Mouse (Mus musculus): ENCODE results near the gene Scn4a. TPM values are rescaled to one million over a fixed set of nuclear protein-coding genes. Genes with fewer than 3 reads are reported as not detected.
"Not testable (repeated sequence)": the region's sequence is repeated elsewhere in the genome, so short reads cannot be mapped to it uniquely, and the experiment has no call there.

Gene Scn4a
- polyA plus RNA-seq, 1 experiment from 2014 or later = 0.05 TPM

GRCm38 (mm10) chr11:106349772-106350171, 3.3 kb downstream of the Scn4a start:
- ATAC-seq (ENCODE audit: insufficient read depth) (no peak), DNase-seq (no peak)
- Histone ChIP-seq H3K4me2 (no peak overlapping the region), H3K36me3 (ENCODE audit: insufficient read depth) (no peaks in the 10 kb centered on the region), H3K9ac (no peak overlapping the region), H3K4me1 (ENCODE audit: insufficient read depth) (no peaks in the 10 kb centered on the region), H3K27me3 (ENCODE audit: insufficient read depth, low read length) (no peaks in the 10 kb centered on the region), H3K9me3 (ENCODE audit: low read depth, low read length) (no peaks in the 10 kb centered on the region), H3K4me3 (ENCODE audit: low read depth, low read length) (no peak overlapping the region), H3K27ac (ENCODE audit: low read depth) (no peak overlapping the region)
- no peak for TF ChIP-seq CTCF (IDR thresholded peaks at IDR 0.05; ENCODE audit: low read depth)
- WGBS = 74% methylated on average over 6 of the region's 6 CpGs

DNA sequence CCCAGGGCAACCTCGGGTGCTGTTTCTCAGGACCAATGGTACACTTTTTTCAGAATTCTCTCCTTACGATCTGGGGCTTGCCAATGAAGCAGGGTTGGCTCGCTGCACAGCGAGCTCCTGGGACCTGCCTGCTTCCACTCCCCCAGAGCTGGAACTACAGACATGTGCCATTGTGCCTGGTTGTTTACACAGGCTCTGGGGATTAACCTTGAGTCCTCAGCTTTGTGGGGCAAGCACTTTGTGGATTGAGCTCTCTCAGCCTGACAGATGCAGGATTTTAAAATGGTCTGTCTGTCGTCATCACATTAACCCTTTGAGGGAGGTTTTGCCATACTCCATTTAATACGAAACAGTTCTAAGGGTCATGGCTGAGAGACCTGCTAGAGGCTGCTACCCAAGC, 8.2 kb downstream of the Scn4a start:
- Histone ChIP-seq H3K4me2 (no peak overlapping the region), H3K9me3 (ENCODE audit: low read depth, low read length) (no peaks in the 10 kb centered on the region), H3K9ac (no peak overlapping the region), H3K27ac (ENCODE audit: low read depth) (no peak overlapping the region), H3K4me3 (ENCODE audit: low read depth, low read length) (no peak overlapping the region), H3K27me3 (ENCODE audit: insufficient read depth, low read length) (no peaks in the 10 kb centered on the region), H3K4me1 (ENCODE audit: insufficient read depth) (no peaks in the 10 kb centered on the region), H3K36me3 (ENCODE audit: insufficient read depth) (no peaks in the 10 kb centered on the region)
- no peak for TF ChIP-seq CTCF (IDR thresholded peaks at IDR 0.05; ENCODE audit: low read depth)
- WGBS = 41% methylated on average over 6 of the region's 6 CpGs
- DNase-seq (peak; percentile 21), ATAC-seq (ENCODE audit: insufficient read depth) (no peak; the same call in 1 of the 2 replicates)

DNA sequence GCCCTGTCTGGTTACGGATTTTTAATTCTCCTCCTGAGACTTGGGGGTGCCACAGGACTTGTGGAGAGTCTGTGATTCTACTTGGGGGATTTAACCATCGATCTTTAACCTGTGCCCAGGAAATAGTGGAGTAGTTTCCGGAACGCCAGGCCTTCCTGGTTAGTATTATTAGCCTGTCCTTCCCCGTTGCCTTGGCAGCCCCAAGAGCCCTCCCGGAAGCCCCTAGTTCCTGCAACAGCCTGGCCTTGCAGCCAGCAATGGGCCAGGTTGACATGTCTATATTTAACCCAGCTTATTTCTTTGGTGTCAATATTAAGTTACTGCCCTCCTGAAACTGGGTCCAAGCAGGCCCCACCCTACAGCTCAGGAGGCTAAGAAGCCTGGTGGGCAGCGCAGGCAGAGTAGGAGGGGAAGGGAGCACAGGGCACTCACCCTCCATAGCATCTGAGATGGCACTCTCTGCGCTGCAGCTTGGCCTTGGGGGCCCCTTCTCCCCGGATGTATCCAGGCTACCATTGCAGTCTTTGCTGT, 12.0 kb downstream of the Scn4a start:
- H3K27ac ChIP-seq (ENCODE audit: low read depth) = no peak overlapping the region
- no peak overlapping the region for H3K9ac ChIP-seq
- H3K27me3 ChIP-seq (ENCODE audit: insufficient read depth, low read length) = no peaks in the 10 kb centered on the region
- no peaks in the 10 kb centered on the region for H3K36me3 ChIP-seq (ENCODE audit: insufficient read depth)
- no peak overlapping the region for H3K4me2 ChIP-seq
- TF ChIP-seq CTCF (IDR thresholded peaks at IDR 0.05; ENCODE audit: low read depth) = no peak
- WGBS = 75% methylated on average over 9 of the region's 9 CpGs
- ATAC-seq (ENCODE audit: insufficient read depth) = no peak
- H3K9me3 ChIP-seq (ENCODE audit: low read depth, low read length) = no peaks in the 10 kb centered on the region
- H3K4me3 ChIP-seq (ENCODE audit: low read depth, low read length) = no peak overlapping the region
- no peaks in the 10 kb centered on the region for H3K4me1 ChIP-seq (ENCODE audit: insufficient read depth)
- DNase-seq = peak; percentile 20

DNA sequence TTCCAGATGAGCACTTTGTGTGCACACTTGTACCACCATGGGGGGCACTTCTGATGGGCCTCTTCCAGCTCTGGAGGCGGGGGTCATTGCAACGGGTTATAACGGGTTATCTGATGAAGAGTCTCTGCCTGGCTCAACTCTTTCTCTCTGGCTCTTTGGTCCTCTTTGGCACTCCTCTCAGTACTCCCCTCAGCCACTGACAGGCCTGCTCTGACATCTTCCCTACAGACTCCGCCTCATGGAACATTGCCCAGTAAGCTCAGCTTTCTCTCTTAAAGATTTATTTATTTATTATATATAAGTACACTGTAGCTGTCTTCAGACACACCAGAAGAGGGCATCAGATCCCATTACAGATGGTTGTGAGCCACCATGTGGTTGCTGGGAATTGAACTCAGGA, 13.8 kb downstream of the Scn4a start:
- DNase-seq = peak; percentile 78
- ATAC-seq (ENCODE audit: insufficient read depth) = 0 out of 2 replicates have a peak, but pooled peaks have one; percentile 44
- not testable (repeated sequence) for H3K9ac ChIP-seq; H3K4me1 ChIP-seq (ENCODE audit: insufficient read depth); H3K36me3 ChIP-seq (ENCODE audit: insufficient read depth); H3K27me3 ChIP-seq (ENCODE audit: insufficient read depth, low read length); H3K4me2 ChIP-seq; H3K9me3 ChIP-seq (ENCODE audit: low read depth, low read length); H3K4me3 ChIP-seq (ENCODE audit: low read depth, low read length); H3K27ac ChIP-seq (ENCODE audit: low read depth)
- 75% methylated on average over 4 of the region's 4 CpGs for WGBS

GRCm38 (mm10) chr11:106338870-106339269, 14.2 kb downstream of the Scn4a start:
- Histone ChIP-seq H3K9ac (no peak overlapping the region), H3K9me3 (ENCODE audit: low read depth, low read length) (no peaks in the 10 kb centered on the region), H3K4me3 (ENCODE audit: low read depth, low read length) (no peak overlapping the region), H3K27me3 (ENCODE audit: insufficient read depth, low read length) (no peaks in the 10 kb centered on the region), H3K4me2 (no peak overlapping the region), H3K27ac (ENCODE audit: low read depth) (no peak overlapping the region), H3K36me3 (ENCODE audit: insufficient read depth) (no peaks in the 10 kb centered on the region), H3K4me1 (ENCODE audit: insufficient read depth) (no peaks in the 10 kb centered on the region)
- no peak for DNase-seq
- no peak for ATAC-seq (ENCODE audit: insufficient read depth)
- no peak for TF ChIP-seq CTCF (IDR thresholded peaks at IDR 0.05; ENCODE audit: low read depth)
- WGBS = 74% methylated on average over 7 of the region's 7 CpGs

DNA sequence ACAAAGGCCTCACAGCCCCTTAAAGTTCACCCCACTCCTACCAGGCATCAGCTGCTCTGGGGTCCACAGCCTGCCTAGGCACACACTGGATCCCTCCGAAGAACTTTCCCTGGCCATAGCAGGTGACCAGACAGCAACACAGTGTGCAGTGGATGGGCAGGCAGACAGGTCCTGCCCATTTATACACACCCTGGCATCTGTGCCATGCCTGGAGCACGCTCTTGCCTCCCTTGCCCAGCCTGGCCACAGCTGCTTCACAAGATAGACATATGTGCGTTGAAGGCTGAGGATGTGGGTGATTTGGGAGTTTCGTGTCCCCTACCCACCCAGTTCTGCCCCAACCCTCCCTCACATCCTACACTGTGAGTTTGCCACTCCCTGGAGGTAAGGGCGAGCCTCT, 15.1 kb downstream of the Scn4a start:
- Histone ChIP-seq H3K9ac (no peak overlapping the region), H3K4me3 (ENCODE audit: low read depth, low read length) (no peak overlapping the region), H3K27ac (ENCODE audit: low read depth) (no peak overlapping the region), H3K27me3 (ENCODE audit: insufficient read depth, low read length) (no peaks in the 10 kb centered on the region), H3K9me3 (ENCODE audit: low read depth, low read length) (no peaks in the 10 kb centered on the region), H3K36me3 (ENCODE audit: insufficient read depth) (no peaks in the 10 kb centered on the region), H3K4me1 (ENCODE audit: insufficient read depth) (no peaks in the 10 kb centered on the region), H3K4me2 (no peak overlapping the region)
- ATAC-seq (ENCODE audit: insufficient read depth) (no peak), DNase-seq (no peak)
- 69% methylated on average over 5 of the region's 5 CpGs for WGBS
- no peak for TF ChIP-seq CTCF (IDR thresholded peaks at IDR 0.05; ENCODE audit: low read depth)

GRCm38 (mm10) chr11:106334066-106334465, 19.0 kb downstream of the Scn4a start:
- no peak for ATAC-seq (ENCODE audit: insufficient read depth)
- no peak overlapping the region for H3K27ac ChIP-seq (ENCODE audit: low read depth)
- 4% methylated on average over 2 of the region's 2 CpGs for WGBS

DNA sequence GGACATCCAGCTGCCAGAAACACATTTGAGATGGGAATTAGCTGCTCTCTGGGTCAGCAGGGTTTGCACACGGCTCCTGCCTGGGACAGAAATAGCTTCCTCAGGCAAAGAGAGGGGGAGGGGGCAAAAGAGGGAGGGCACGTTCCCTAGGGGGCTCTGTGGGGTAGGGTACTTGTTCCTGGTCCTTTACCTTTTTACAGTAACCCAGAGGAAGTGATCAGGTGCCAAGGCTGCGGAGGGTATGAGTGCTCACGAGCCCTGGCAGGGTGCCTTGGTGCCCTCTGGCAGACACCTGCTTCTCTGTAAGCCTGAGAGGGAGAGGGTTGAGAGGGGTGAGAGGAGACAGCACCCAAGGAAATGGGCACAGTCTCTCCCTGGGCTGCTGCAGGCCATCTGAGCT, 20.6 kb downstream of the Scn4a start:
- DNase-seq (no peak), ATAC-seq (ENCODE audit: insufficient read depth) (no peak)
- Histone ChIP-seq H3K27me3 (ENCODE audit: insufficient read depth, low read length) (no peaks in the 10 kb centered on the region), H3K9me3 (ENCODE audit: low read depth, low read length) (no peaks in the 10 kb centered on the region), H3K36me3 (ENCODE audit: insufficient read depth) (no peaks in the 10 kb centered on the region), H3K4me2 (no peak overlapping the region), H3K4me1 (ENCODE audit: insufficient read depth) (no peaks in the 10 kb centered on the region), H3K27ac (ENCODE audit: low read depth) (no peak overlapping the region), H3K4me3 (ENCODE audit: low read depth, low read length) (no peak overlapping the region), H3K9ac (no peak overlapping the region)
- 37% methylated on average over 4 of the region's 4 CpGs for WGBS
- TF ChIP-seq CTCF (IDR thresholded peaks at IDR 0.05; ENCODE audit: low read depth) = no peak

More at GRCm38 (mm10) chr11:106334066-106334465, 19.0 kb downstream of the Scn4a start:
- no peak for DNase-seq
- H3K27me3 ChIP-seq (ENCODE audit: insufficient read depth, low read length) = no peaks in the 10 kb centered on the region
- H3K4me1 ChIP-seq (ENCODE audit: insufficient read depth) = no peaks in the 10 kb centered on the region
- no peak overlapping the region for H3K4me3 ChIP-seq (ENCODE audit: low read depth, low read length)
- H3K4me2 ChIP-seq = no peak overlapping the region
- no peaks in the 10 kb centered on the region for H3K36me3 ChIP-seq (ENCODE audit: insufficient read depth)
- H3K9ac ChIP-seq = no peak overlapping the region
- H3K9me3 ChIP-seq (ENCODE audit: low read depth, low read length) = no peaks in the 10 kb centered on the region
- TF ChIP-seq CTCF (IDR thresholded peaks at IDR 0.05; ENCODE audit: low read depth) = no peak

Data from lung, embryonic 14.5 days (tissue).